Mouse (Mus musculus) heart, postnatal 0 days (tissue): ENCODE results near the gene Gm5150.
"Not testable (repeated sequence)": the region's sequence is repeated elsewhere in the genome, so short reads cannot be mapped to it uniquely, and the experiment has no call there.

ENCODE experiments used
- CTCF ChIP-seq: IDR thresholded peaks from 2 replicates; pipeline ENCODE4 v1.5.1; 2016; ENCODE audit warnings: antibody characterized with exemption, control low read depth, low read depth
- EP300 ChIP-seq: IDR thresholded peaks from 2 replicates; pipeline ENCODE4 v1.6.1; 2016; ENCODE audit warnings: antibody characterized with exemption, low read depth

DNA sequence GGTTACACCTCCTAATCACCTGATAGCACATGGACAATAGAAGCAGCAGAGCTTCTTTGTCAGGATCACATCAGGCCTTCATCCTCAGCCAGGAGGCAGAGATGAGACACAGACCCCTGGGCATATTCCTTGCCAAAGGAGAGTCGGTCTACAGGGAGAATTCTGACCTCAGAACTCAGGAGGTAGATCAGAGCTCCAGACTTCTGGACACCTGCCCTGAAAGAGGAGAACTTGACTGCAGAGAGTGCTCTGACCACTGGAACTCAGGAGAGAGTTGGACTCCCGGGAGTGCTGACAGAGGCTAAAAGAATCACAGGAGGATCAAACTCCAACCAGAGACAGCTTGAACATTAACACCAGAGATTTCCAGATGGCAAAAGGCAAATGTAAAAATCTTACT lies 8.2 kb upstream of the Gm5150 start:
- not testable (repeated sequence) for TF ChIP-seq CTCF, EP300
